Mouse (Mus musculus) MEL (cell line): Measurements from ENCODE around the gene Igfbp6. TPM values are rescaled to one million over a fixed set of nuclear protein-coding genes. Genes with fewer than 3 reads are reported as not detected.

Source experiments
- DNase-seq: peaks from one replicate; pipeline ENCODE4 v3.0.0; 2011; ENCODE audit warnings: low read depth, low spot score
- H3K27ac ChIP-seq: 2 replicates; pipeline ENCODE4 v1.5.1; 2012; ENCODE audit warnings: low read depth, mild to moderate bottlenecking, control low read depth, low read length, moderate library complexity; ENCODE audit not compliant: control insufficient read depth
- H3K27me3 ChIP-seq, 2 experiments: fragments of 150-350 bp in 1 of 2; sonication (generic) in 1 of 2; 2 replicates each; pipeline ENCODE4 v1.6.1; 2012; ENCODE audit warnings: low read length in 2 of 2, mild to moderate bottlenecking in 2 of 2, improper control_type of control experiment in 1 of 2, moderate library complexity in 1 of 2; ENCODE audit not compliant: insufficient read depth in 2 of 2, control insufficient read depth in 1 of 2
- H3K36me3 ChIP-seq, 2 experiments: 2 replicates each; pipeline ENCODE4 v1.6.1; 2012 to 2014; ENCODE audit warnings: low read length in 2 of 2, improper control_type of control experiment in 1 of 2, inconsistent platforms in 1 of 2, mild to moderate bottlenecking in 1 of 2; ENCODE audit not compliant: insufficient read depth in 2 of 2, control insufficient read depth in 1 of 2
- H3K4me1 ChIP-seq, 2 experiments: fragments of 150-350 bp in 1 of 2; sonication (generic) in 1 of 2; 2 replicates each; pipeline ENCODE4 v1.6.1; 2012; ENCODE audit warnings: low read length in 2 of 2, improper control_type of control experiment in 1 of 2, mild to moderate bottlenecking in 1 of 2; ENCODE audit not compliant: insufficient read depth in 2 of 2, control insufficient read depth in 1 of 2
- H3K4me3 ChIP-seq, 2 experiments: fragments of 150-350 bp in 1 of 2; sonication (generic) in 1 of 2; 2 replicates each; pipeline ENCODE4 v1.5.1; 2012; ENCODE audit warnings: low read depth in 2 of 2, low read length in 2 of 2, mild to moderate bottlenecking in 2 of 2, moderate library complexity in 2 of 2, control low read depth in 1 of 2, improper control_type of control experiment in 1 of 2; ENCODE audit not compliant: control insufficient read depth in 1 of 2, insufficient read depth in 1 of 2
- H3K79me2 ChIP-seq: 2 replicates; pipeline ENCODE4 v1.6.1; 2012; ENCODE audit warnings: mild to moderate bottlenecking, low read length, moderate library complexity; ENCODE audit not compliant: control insufficient read depth, poor library complexity, insufficient read depth
- H3K9ac ChIP-seq: 2 replicates; pipeline ENCODE4 v1.6.1; 2012; ENCODE audit warnings: low read depth, mild to moderate bottlenecking, control low read depth, low read length, moderate library complexity; ENCODE audit not compliant: control insufficient read depth, poor library complexity, severe bottlenecking
- H3K9me3 ChIP-seq: fragments of 150-350 bp; sonication (generic); replicated peaks from 2 replicates; pipeline ENCODE4 v1.6.1; 2012; ENCODE audit warnings: mild to moderate bottlenecking, low read length, improper control_type of control experiment, moderate library complexity; ENCODE audit not compliant: insufficient read depth
- BHLHE40 ChIP-seq: IDR thresholded peaks from 2 replicates; pipeline ENCODE4 v1.6.1; 2012; ENCODE audit warnings: low read depth, mild to moderate bottlenecking, inconsistent platforms, low read length, improper control_type of control experiment, borderline replicate concordance
- CHD1 ChIP-seq: IDR thresholded peaks from 2 replicates; pipeline ENCODE4 v1.6.1; 2012; ENCODE audit warnings: low read depth, mild to moderate bottlenecking, inconsistent platforms, low read length, improper control_type of control experiment
- CHD2 ChIP-seq: IDR thresholded peaks from 2 replicates; pipeline ENCODE4 v1.6.1; 2011; ENCODE audit warnings: low read length, improper control_type of control experiment
- CTCF ChIP-seq, 3 experiments: IDR thresholded peaks in 2 of 3; conservative IDR thresholded peaks in 1 of 3; 2 replicates each; pipeline ENCODE4 v1.5.1; 2011 to 2012; ENCODE audit warnings: low read length in 3 of 3, low read depth in 2 of 3, mild to moderate bottlenecking in 2 of 3, improper control_type of control experiment in 1 of 3, inconsistent platforms in 1 of 3, mixed read lengths in 1 of 3, moderate library complexity in 1 of 3; ENCODE audit not compliant: control insufficient read depth in 1 of 3, insufficient read depth in 1 of 3, poor library complexity in 1 of 3, severe bottlenecking in 1 of 3
- EP300 ChIP-seq, 2 experiments: IDR thresholded peaks; 2 replicates each; pipeline ENCODE4 v1.6.1; 2011; ENCODE audit warnings: improper control_type of control experiment in 2 of 2, low read length in 2 of 2, low read depth in 1 of 2, mild to moderate bottlenecking in 1 of 2
- GABPA ChIP-seq: IDR thresholded peaks from 2 replicates; pipeline ENCODE4 v1.6.1; 2012; ENCODE audit warnings: low read depth, mild to moderate bottlenecking, inconsistent platforms, low read length, improper control_type of control experiment, moderate library complexity
- GATA1 ChIP-seq: IDR thresholded peaks from 2 replicates; pipeline ENCODE4 v1.6.1; 2011; ENCODE audit warnings: low read depth, low read length, improper control_type of control experiment
- HCFC1 ChIP-seq: IDR thresholded peaks from 2 replicates; pipeline ENCODE4 v1.6.1; 2012; ENCODE audit warnings: low read depth, mild to moderate bottlenecking, inconsistent platforms, low read length, improper control_type of control experiment, moderate library complexity
- JUND ChIP-seq: IDR thresholded peaks from 2 replicates; pipeline ENCODE4 v1.6.1; 2011; ENCODE audit warnings: low read depth, mild to moderate bottlenecking, improper control_type of control experiment, low read length
- KAT2A ChIP-seq: conservative IDR thresholded peaks from 2 replicates; pipeline ENCODE4 v1.6.1; 2012; ENCODE audit warnings: low read depth, low read length, improper control_type of control experiment, inconsistent platforms
- MAZ ChIP-seq: IDR thresholded peaks from 2 replicates; pipeline ENCODE4 v1.6.1; 2012; ENCODE audit warnings: low read depth, mild to moderate bottlenecking, inconsistent platforms, low read length, improper control_type of control experiment
- MEF2A ChIP-seq: IDR thresholded peaks from 2 replicates; pipeline ENCODE4 v1.6.1; 2014; ENCODE audit warnings: low read depth, mild to moderate bottlenecking, inconsistent platforms, low read length, improper control_type of control experiment; ENCODE audit not compliant: poor library complexity, insufficient replicate concordance, severe bottlenecking; ENCODE audit errors: extremely low read depth
- MXI1 ChIP-seq: IDR thresholded peaks from 2 replicates; pipeline ENCODE4 v1.6.1; 2011; ENCODE audit warnings: mild to moderate bottlenecking, low read depth, low read length, improper control_type of control experiment
- MYB ChIP-seq: IDR thresholded peaks from 2 replicates; pipeline ENCODE4 v1.6.1; 2011; ENCODE audit warnings: mild to moderate bottlenecking, low read depth, low read length, improper control_type of control experiment
- MYC ChIP-seq: IDR thresholded peaks from 2 replicates; pipeline ENCODE4 v1.6.1; 2011; ENCODE audit warnings: low read depth, mild to moderate bottlenecking, low read length, improper control_type of control experiment, moderate library complexity
- NELFE ChIP-seq: IDR thresholded peaks from 2 replicates; pipeline ENCODE4 v1.6.1; 2011; ENCODE audit warnings: low read depth, low read length, improper control_type of control experiment
- NRF1 ChIP-seq: IDR thresholded peaks from 2 replicates; pipeline ENCODE4 v1.6.1; 2014; ENCODE audit warnings: low read depth, mild to moderate bottlenecking, inconsistent platforms, low read length, improper control_type of control experiment, moderate library complexity; ENCODE audit not compliant: poor library complexity, insufficient read depth, severe bottlenecking
- POLR2A ChIP-seq, 2 experiments: IDR thresholded peaks; 2 replicates each; pipeline ENCODE4 v1.6.1; 2011 to 2012; ENCODE audit warnings: low read length in 2 of 2, mild to moderate bottlenecking in 2 of 2, control low read depth in 1 of 2, improper control_type of control experiment in 1 of 2, low read depth in 1 of 2, moderate library complexity in 1 of 2; ENCODE audit not compliant: control insufficient read depth in 1 of 2, insufficient read depth in 1 of 2, poor library complexity in 1 of 2
- POLR2AphosphoS2 ChIP-seq: IDR thresholded peaks from 2 replicates; pipeline ENCODE4 v1.6.1; 2011; ENCODE audit warnings: low read length, improper control_type of control experiment
- RAD21 ChIP-seq: IDR thresholded peaks from 2 replicates; pipeline ENCODE4 v1.6.1; 2011; ENCODE audit warnings: mild to moderate bottlenecking, low read depth, low read length, improper control_type of control experiment
- SIN3A ChIP-seq: IDR thresholded peaks from 2 replicates; pipeline ENCODE4 v1.6.1; 2012; ENCODE audit warnings: low read length, improper control_type of control experiment, inconsistent platforms
- TBP ChIP-seq: IDR thresholded peaks from 2 replicates; pipeline ENCODE4 v1.8.0; 2011; ENCODE audit warnings: low read depth, low read length, improper control_type of control experiment
- TCF12 ChIP-seq: IDR thresholded peaks from 2 replicates; pipeline ENCODE4 v1.6.1; 2014; ENCODE audit warnings: low read depth, mild to moderate bottlenecking, inconsistent platforms, low read length, improper control_type of control experiment, moderate library complexity
- UBTF ChIP-seq: IDR thresholded peaks from 2 replicates; pipeline ENCODE4 v1.6.1; 2012; ENCODE audit warnings: low read depth, mild to moderate bottlenecking, inconsistent platforms, low read length, improper control_type of control experiment, moderate library complexity, borderline replicate concordance; ENCODE audit not compliant: insufficient read depth
- USF1 ChIP-seq: IDR thresholded peaks from 2 replicates; pipeline ENCODE4 v1.6.1; 2014; ENCODE audit warnings: low read depth, mild to moderate bottlenecking, inconsistent platforms, low read length, improper control_type of control experiment, moderate library complexity
- ZC3H11A ChIP-seq: IDR thresholded peaks from 2 replicates; pipeline ENCODE4 v1.6.1; 2012; ENCODE audit warnings: low read depth, mild to moderate bottlenecking, inconsistent platforms, low read length, improper control_type of control experiment
- ZKSCAN1 ChIP-seq: IDR thresholded peaks from 2 replicates; pipeline ENCODE4 v1.6.1; 2012; ENCODE audit warnings: low read depth, mild to moderate bottlenecking, inconsistent platforms, low read length, improper control_type of control experiment, moderate library complexity
- ZMIZ1 ChIP-seq: IDR thresholded peaks from 2 replicates; pipeline ENCODE4 v1.6.1; 2012; ENCODE audit warnings: low read depth, mild to moderate bottlenecking, inconsistent platforms, low read length, improper control_type of control experiment, moderate library complexity
- ZNF384 ChIP-seq: IDR thresholded peaks from 2 replicates; pipeline ENCODE4 v1.6.1; 2012; ENCODE audit warnings: low read depth, mild to moderate bottlenecking, inconsistent platforms, low read length, improper control_type of control experiment
- polyA plus RNA-seq, 2 experiments: library from polyadenylated mRNA; stranded (reverse) in 1 of 2; unstranded in 1 of 2; fragments of >175 nt in 1 of 2; fragments of >200 nt in 1 of 2; gene quantifications; 2 replicates each; pipeline versions ENCODE4 v1.2.1 to v1.2.4; 2012; ENCODE audit warnings: low replicate concordance in 2 of 2, low read depth in 1 of 2; ENCODE audit not compliant: insufficient read length in 2 of 2, insufficient read depth in 1 of 2, missing spikeins in 1 of 2
- total RNA-seq: library from RNA; depleted of rRNA; stranded (reverse); fragments of 300-350 nt; gene quantifications from 2 replicates; pipeline ENCODE4 v1.2.3, GENCODE M21; 2012

The Igfbp6 gene
- total and polyA plus RNA-seq, 3 experiments = 0.65 to 1.8 TPM; not detected in 1

GRCm38 (mm10) chr15:102135522-102136128 is 8.5 kb upstream of the Igfbp6 start:
- peaks cover 9 to 12% of the 10 kb centered on the region in 2 experiments for H3K4me1 ChIP-seq
- peaks cover 6 to 16% of the 10 kb centered on the region in 2 experiments for H3K36me3 ChIP-seq
- H3K4me3 ChIP-seq = peak overlapping the region; percentile 93 to 97
- peak overlapping the region; percentile 23 for H3K27ac ChIP-seq
- TF ChIP-seq TCF12 = no peak
- TF ChIP-seq POLR2A (IDR thresholded peaks at IDR 0.05; ENCODE audit: control insufficient read depth in 1 of 2, insufficient read depth in 1 of 2, low read depth in 1 of 2, low read length in 2 of 2, poor library complexity in 1 of 2) = peak in 1 of 2 experiments; percentile 52; a peak in 1 of 4 replicates
- TF ChIP-seq ZKSCAN1 = peak; percentile 98
- no peak for TF ChIP-seq GATA1
- H3K79me2 ChIP-seq = peaks cover 12% of the 10 kb centered on the region
- no peaks in the 10 kb centered on the region for H3K27me3 ChIP-seq
- H3K9ac ChIP-seq = peak overlapping the region; percentile 88
- no peaks in the 10 kb centered on the region for H3K9me3 ChIP-seq
- no peak for DNase-seq

- Histone ChIP-seq H3K9me3 (no peaks in the 10 kb centered on the region), H3K79me2 (peaks cover 12% of the 10 kb centered on the region), H3K4me1 (peaks cover 9 to 12% of the 10 kb centered on the region in 2 experiments), H3K9ac (peak within 1 kb of the TSS; percentile 88), H3K27me3 (no peaks in the 10 kb centered on the region), H3K4me3 (peak within 1 kb of the TSS; percentile 93 to 97), H3K27ac (peak within 1 kb of the TSS; percentile 40), H3K36me3 (peaks cover 3 to 16% of the 10 kb centered on the region in 2 experiments)
- DNase-seq = peak; percentile 99
- TF ChIP-seq HCFC1 = peak; percentile 82
- peak; percentile 46; the same call in 1 of the 2 replicates for TF ChIP-seq NRF1
- TF ChIP-seq SIN3A = peak; percentile 90
- no peak for TF ChIP-seq MEF2A
- no peak for TF ChIP-seq MYB
- peak; percentile 59; the same call in 1 of the 2 replicates for TF ChIP-seq POLR2AphosphoS2
- TF ChIP-seq BHLHE40 = peak; percentile 62
- no peak for TF ChIP-seq ZKSCAN1
- no peak for TF ChIP-seq ZC3H11A
- no peak for TF ChIP-seq RAD21
- 0 out of 2 replicates have a peak, but pooled peaks have one; percentile 39 for TF ChIP-seq TBP
- peak; percentile 90 for TF ChIP-seq CHD2
- no peak for TF ChIP-seq JUND
- TF ChIP-seq EP300 (IDR thresholded peaks at IDR 0.05; ENCODE audit: low read depth in 1 of 2, low read length in 2 of 2) = peak; percentile 16 to 33; a peak in 1 of 4 replicates
- peak; percentile 87 for TF ChIP-seq MXI1
- no peak for TF ChIP-seq CHD1
- peak; percentile 49 for TF ChIP-seq ZMIZ1
- 0 out of 2 replicates have a peak, but pooled peaks have one; percentile 10 for TF ChIP-seq USF1
- 0 out of 2 replicates have a peak, but pooled peaks have one; percentile 84 for TF ChIP-seq UBTF
- TF ChIP-seq KAT2A = no peak; the same call in 1 of the 2 replicates
- TF ChIP-seq CTCF (IDR thresholded peaks at IDR 0.05 in 2 of 3, conservative IDR thresholded peaks at IDR 0.05 in 1 of 3; ENCODE audit: control insufficient read depth in 1 of 3, insufficient read depth in 1 of 3, low read depth in 2 of 3, low read length in 3 of 3, poor library complexity in 1 of 3, severe bottlenecking in 1 of 3) = no peak
- TF ChIP-seq ZNF384 = peak; percentile 86
- peak; percentile 94 for TF ChIP-seq MAZ
- peak; percentile 81; the same call in 1 of the 2 replicates for TF ChIP-seq MYC
- peak; percentile 75 to 86 for TF ChIP-seq POLR2A (IDR thresholded peaks at IDR 0.05; ENCODE audit: control insufficient read depth in 1 of 2, insufficient read depth in 1 of 2, low read depth in 1 of 2, low read length in 2 of 2, poor library complexity in 1 of 2)
- no peak for TF ChIP-seq GABPA
- peak; percentile 80 for TF ChIP-seq NELFE
Measured at GRCm38 (mm10) chr15:102136129-102136758, 7.9 kb upstream of the Igfbp6 start, which contains the start of gene Spryd3. Spryd3 (minus strand) TSS chr15:102136234.
